Mouse (Mus musculus) retina, postnatal 7 days (tissue): ENCODE measurements around the gene Agap1.

Source experiments
- DNase-seq: peaks from one replicate; pipeline ENCODE4 v3.0.0-alpha.2; 2012; ENCODE audit warnings: low read depth, low spot score

Agap1 gene

GRCm38 (mm10) chr1:89848356-89849039, 393.9 kb downstream of the Agap1 start:
- peak; percentile 19 for DNase-seq

GRCm38 (mm10) chr1:89849151-89849860, 394.7 kb downstream of the Agap1 start:
- peak; percentile 16 for DNase-seq

GRCm38 (mm10) chr1:89849861-89850230, 395.2 kb downstream of the Agap1 start:
- no peak for DNase-seq

DNA sequence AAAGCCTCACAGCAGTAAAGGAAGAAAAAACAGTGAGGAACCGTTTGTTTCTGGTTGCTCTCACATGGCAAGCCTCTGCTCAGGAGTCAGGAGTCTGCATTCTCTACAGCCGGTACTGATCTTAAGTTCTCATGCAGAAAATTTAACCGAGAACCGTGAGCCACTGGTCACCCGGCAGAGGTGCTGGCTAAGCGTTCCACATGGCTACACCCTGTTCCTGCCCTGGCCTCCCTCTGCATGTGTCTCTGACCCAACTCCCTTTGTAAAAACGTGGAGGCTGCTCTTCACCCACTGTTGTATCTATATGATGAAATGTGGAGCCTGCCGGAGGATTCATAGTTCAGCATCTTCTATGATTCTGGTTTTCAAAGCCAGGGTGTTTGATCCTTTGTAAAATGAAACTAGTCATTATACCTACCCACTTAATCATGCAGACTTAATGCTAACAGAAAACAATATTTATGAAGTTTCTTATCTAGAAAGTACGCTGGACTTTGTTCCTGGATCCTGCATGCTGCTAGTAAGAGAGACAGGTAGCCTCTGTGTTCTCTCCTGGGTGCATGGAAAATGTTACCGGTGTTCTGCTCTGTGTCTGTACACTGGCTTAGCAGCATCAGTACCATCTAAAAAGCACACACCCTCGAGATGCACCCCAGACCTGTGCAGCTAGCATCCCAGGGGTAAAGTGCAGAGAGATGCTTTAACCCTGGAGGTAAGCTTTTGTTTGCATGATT, 396.2 kb downstream of the Agap1 start:
- no peak for DNase-seq

- DNase-seq = no peak
Observed at GRCm38 (mm10) chr1:89859182-89859581, 404.6 kb downstream of the Agap1 start.

DNA sequence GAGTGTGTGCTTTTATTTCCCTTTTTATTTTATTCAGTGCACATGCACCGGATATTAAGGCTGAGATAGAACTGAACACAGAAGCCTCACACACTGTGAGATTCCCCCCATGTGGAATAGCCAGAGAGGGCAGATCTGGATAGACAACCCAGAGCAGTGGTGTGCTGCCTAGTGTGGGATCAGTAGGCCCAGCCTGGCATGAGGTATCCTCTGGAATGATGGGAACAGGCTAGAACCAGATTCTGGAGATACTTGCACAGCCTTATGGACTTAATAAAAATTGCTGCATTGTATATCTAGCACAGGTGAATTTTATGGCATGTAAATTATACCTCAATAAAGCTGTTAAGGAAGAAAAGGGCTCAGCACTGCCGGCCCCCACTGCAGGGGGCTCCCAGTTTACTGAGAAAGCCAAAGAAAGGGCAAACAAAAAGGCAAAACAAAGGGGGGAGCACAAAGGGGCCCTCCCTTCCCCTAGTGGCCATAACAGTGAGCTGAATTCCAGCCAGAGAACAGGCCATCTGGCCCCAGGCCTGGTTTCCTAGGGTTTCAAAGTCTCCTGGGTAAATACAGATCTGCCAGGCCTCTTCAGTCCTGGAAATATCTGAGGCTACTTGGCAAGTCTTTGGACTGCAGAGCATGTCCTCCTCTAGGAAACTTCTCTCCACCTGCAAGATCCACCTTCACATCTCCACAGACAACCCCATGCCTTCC, 405.6 kb downstream of the Agap1 start:
- DNase-seq = no peak

DNA sequence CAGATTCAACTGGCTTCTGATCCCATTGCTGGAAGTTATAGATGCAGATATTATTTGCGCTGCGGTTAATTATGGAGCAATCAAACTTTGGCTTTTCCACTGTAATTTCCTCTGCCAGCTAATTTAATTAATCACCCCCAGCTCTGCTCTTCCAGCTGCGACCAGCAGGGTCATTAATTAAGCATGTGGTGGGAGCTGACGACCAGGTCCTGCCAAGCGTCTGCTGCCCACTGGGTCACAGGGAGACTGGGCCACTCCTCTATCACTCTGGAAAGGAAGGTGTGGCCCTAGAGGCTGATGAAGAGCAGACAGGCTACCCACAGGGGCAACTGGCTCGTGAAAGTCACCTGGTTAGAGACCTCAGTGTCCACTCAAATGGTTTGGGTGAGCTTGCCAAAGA, 411.2 kb downstream of the Agap1 start:
- no peak for DNase-seq

DNA sequence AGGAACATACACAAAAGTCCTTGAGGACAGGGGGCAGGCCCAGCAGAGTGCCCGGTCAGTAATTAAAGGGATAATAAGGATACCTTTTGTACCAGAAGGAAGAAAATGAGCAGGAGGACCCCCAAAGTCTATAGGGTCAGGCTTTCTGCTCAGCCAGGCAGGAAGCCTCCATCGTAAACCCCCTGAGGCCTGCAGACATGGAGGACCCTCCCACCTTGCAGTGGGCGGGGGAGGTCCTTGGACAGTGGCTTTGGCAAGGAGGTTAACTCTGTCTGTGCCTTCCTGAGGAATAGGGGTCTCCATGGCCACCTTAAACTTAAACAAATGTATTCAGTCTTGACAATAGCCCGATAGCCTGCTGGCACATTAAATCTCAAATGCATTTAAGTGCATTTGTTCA, 413.2 kb downstream of the Agap1 start:
- DNase-seq = no peak

- DNase-seq = no peak
Observed at GRCm38 (mm10) chr1:89870134-89870905, 415.7 kb downstream of the Agap1 start.

DNA sequence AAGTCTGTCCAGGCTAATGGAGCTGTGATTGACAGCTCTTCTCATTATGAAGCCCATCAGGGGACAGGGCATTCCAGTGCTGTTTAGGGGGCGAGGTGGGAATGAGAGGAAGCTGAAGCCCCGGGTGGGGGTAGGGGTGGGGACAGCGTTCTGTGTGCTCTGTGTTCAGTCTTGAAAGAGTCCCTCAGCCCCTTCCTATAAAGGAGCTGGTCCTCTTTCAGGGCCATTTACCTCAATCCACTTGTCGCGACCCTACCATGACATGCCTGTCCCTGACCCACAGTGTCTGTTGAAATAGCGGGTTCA, 416.3 kb downstream of the Agap1 start:
- no peak for DNase-seq

DNA sequence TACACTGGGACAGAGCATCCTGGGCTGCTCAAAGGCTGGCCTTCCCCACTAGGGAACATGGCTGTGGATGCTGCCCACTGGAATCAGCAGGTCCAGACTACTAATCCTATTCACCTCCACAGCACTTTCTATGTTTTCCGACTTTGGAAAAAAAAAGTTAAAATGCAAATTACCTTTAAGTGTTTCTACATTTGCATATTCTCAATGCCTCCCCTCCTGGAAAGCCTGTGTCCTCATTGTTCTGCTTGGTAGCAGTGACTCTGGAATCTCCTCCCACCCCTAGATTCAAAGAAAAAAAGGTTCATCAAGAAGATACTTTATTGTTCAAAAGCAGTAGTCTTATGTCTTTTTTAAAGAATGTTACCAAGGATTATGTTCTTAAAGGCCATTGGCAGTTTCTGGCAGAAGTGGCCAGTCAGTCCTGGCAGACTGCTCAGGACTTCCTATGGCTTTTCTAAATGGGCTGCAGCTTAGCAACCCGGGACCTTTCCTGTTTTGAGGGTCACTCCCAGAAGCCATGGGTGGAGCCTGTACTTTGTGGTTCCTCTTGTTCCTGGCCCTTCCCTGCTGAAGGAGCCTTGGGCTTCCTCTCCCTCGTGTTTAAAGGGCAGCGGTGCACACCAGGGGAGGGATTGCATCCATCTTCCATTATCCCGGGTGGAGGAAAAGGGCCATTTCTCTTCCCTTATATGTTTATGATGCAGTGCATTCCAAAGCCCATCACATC, 421.9 kb downstream of the Agap1 start:
- DNase-seq = no peak

DNA sequence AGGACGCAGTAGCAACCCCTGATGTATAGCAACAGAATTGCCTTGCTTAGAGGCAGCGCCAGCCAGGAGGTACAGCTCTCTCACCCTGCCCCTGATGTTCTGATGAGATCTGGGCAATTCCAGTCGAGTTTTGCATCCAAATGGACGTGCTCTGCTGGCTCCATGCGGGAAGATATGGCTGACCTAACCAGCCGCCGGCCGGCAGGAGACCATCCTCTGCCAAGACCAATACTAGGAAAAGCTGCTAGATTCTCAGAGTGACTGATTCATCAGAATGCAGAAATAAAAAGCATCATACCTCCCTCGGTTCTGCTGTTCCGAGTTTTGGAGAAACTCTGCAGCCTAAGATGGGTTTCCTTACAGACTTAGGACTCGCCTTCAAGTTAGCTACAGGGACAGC, 423.9 kb downstream of the Agap1 start:
- DNase-seq = no peak

- no peak for DNase-seq
Observed at GRCm38 (mm10) chr1:89880193-89880592, 425.6 kb downstream of the Agap1 start.

GRCm38 (mm10) chr1:89880834-89881233, 426.2 kb downstream of the Agap1 start:
- no peak for DNase-seq

GRCm38 (mm10) chr1:89884335-89884734, 429.7 kb downstream of the Agap1 start:
- DNase-seq = no peak

- DNase-seq = no peak
Observed at GRCm38 (mm10) chr1:89885696-89886095, 431.1 kb downstream of the Agap1 start.

GRCm38 (mm10) chr1:89891400-89891799, 436.8 kb downstream of the Agap1 start:
- DNase-seq = no peak

DNA sequence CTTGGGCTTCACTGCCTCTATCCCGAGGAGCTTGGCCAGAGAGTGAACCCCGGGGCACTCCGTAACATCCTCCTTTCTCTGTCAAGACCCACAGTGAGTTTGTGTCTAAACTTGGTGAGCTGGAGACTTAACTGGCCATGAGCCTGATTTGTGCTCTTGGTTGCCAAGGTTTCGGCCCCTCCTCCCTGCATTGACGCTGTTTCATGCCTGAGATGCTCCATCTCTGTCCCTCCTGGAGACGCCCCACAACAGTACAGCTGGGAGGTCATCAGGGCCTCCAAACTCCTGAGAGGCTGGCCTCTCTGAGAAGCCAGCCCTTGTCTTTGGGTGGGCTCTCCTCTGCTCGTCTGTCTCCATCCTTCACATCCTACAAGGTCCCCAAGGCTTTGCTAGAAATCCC, 437.7 kb downstream of the Agap1 start:
- no peak for DNase-seq

GRCm38 (mm10) chr1:89895801-89896200, 441.2 kb downstream of the Agap1 start:
- DNase-seq = no peak

GRCm38 (mm10) chr1:89899036-89899435, 444.4 kb downstream of the Agap1 start:
- DNase-seq = no peak
